Mouse (Mus musculus): ENCODE data around the gene Tspan9. TPM values are rescaled to one million over a fixed set of nuclear protein-coding genes. Genes with fewer than 3 reads are reported as not detected.

Tspan9 gene
- polyA plus RNA-seq, 1 experiment from 2014 or later = 71.7 TPM

DNA sequence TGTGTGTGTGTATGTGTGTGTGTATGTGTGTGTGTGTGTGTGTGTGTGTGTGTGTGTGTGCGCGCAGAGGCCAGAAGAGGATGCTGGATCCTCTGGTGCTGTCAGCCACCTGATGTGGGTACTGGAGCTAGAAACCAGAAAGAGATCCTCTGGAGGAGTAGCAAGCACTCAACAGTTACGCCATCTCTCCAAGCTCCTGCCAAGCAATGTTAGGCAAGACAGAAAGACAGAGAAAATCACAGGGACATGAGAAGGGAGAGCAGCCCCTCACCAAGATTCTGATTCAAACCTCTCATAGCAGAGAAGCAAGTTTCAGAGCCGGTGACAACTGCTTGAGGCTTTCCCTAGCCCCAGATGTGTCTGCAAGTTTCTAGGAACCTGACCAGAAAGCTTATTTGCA, 5.5 kb downstream of the Tspan9 start:
- Histone ChIP-seq H3K4me1 (ENCODE audit: control insufficient read depth, insufficient read depth, low read length) (peaks cover 7% of the 10 kb centered on the region), H3K27ac (replicated peaks; ENCODE audit: low read depth, low read length) (no peak overlapping the region), H3K4me2 (ENCODE audit: low read depth, low read length) (no peak overlapping the region), H3K27me3 (ENCODE audit: control insufficient read depth, insufficient read depth, low read length) (no peaks in the 10 kb centered on the region), H3K9ac (replicated peaks; ENCODE audit: low read length) (no peak overlapping the region), H3K4me3 (ENCODE audit: low read depth, low read length) (no peak overlapping the region), H3K9me3 (replicated peaks; ENCODE audit: control insufficient read depth, low read length) (no peaks in the 10 kb centered on the region), H3K36me3 (replicated peaks; ENCODE audit: control insufficient read depth, insufficient read depth, low read depth, low read length) (no peaks in the 10 kb centered on the region)
- DNase-seq (ENCODE audit: low spot score) = no peak
- WGBS = 93% methylated on average over 4 of the region's 4 CpGs
- ATAC-seq (replicated peaks; ENCODE audit: insufficient number of reproducible peaks, low FRiP score, low TSS enrichment, low read depth) = no peak

DNA sequence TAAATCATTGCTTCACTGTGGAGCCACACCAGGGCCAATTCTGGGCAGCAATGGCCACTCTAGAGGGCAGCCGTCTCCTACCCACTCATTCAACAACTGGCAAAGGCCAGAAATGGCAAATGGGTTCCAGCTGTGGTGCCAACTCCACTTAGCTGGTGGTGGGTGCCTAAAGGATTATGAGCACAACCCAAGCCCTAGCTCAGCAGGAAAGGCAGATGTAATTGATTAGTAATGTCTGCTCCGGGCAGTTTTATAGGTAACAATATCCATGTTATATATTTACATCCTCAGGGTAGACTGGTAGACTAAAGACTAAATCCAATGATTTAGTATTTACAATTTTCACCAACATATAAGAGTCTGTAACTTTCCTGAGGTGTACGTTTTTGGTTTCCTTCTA, 6.7 kb downstream of the Tspan9 start:
- peak; percentile 53 for DNase-seq (ENCODE audit: low spot score)
- Histone ChIP-seq H3K27ac (replicated peaks; ENCODE audit: low read depth, low read length) (no peak overlapping the region), H3K4me3 (ENCODE audit: low read depth, low read length) (no peak overlapping the region), H3K9me3 (replicated peaks; ENCODE audit: control insufficient read depth, low read length) (no peaks in the 10 kb centered on the region), H3K36me3 (replicated peaks; ENCODE audit: control insufficient read depth, insufficient read depth, low read depth, low read length) (no peaks in the 10 kb centered on the region), H3K4me1 (ENCODE audit: control insufficient read depth, insufficient read depth, low read length) (peaks cover 7% of the 10 kb centered on the region), H3K9ac (replicated peaks; ENCODE audit: low read length) (no peak overlapping the region), H3K4me2 (ENCODE audit: low read depth, low read length) (no peak overlapping the region), H3K27me3 (ENCODE audit: control insufficient read depth, insufficient read depth, low read length) (no peaks in the 10 kb centered on the region)
- 56% methylated on average over 3 of the region's 3 CpGs for WGBS
- ATAC-seq (replicated peaks; ENCODE audit: insufficient number of reproducible peaks, low FRiP score, low TSS enrichment, low read depth) = peak; percentile 24; the same call in 1 of the 2 replicates

DNA sequence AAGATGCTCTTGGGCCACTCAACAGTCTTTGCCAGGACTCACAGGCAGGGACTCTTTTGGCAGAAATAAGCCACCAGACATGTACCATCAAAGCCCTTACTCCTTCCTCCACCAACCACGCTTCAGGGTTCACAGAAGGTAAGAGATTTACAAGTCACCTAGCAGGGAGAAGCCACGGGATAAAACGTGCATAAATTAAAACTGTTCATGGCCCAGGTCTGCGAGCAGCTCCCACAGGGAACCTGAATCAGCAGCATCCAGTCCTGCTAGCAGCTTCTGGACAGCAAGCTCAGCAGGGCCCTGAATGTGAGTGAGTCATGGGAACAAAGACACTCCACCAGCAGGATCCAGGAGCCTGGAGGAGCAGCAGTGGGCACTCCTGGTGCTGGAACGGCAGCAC, 7.9 kb downstream of the Tspan9 start:
- H3K36me3 ChIP-seq (replicated peaks; ENCODE audit: control insufficient read depth, insufficient read depth, low read depth, low read length) = no peaks in the 10 kb centered on the region
- peak overlapping the region; percentile 18 for H3K9ac ChIP-seq (replicated peaks; ENCODE audit: low read length)
- H3K27ac ChIP-seq (replicated peaks; ENCODE audit: low read depth, low read length) = no peak overlapping the region
- no peaks in the 10 kb centered on the region for H3K27me3 ChIP-seq (ENCODE audit: control insufficient read depth, insufficient read depth, low read length)
- DNase-seq (ENCODE audit: low spot score) (no peak), ATAC-seq (replicated peaks; ENCODE audit: insufficient number of reproducible peaks, low FRiP score, low TSS enrichment, low read depth) (no peak)
- 51% methylated on average over 5 of the region's 5 CpGs for WGBS
- peaks cover 7% of the 10 kb centered on the region for H3K4me1 ChIP-seq (ENCODE audit: control insufficient read depth, insufficient read depth, low read length)
- H3K9me3 ChIP-seq (replicated peaks; ENCODE audit: control insufficient read depth, low read length) = no peaks in the 10 kb centered on the region
- no peak overlapping the region for H3K4me3 ChIP-seq (ENCODE audit: low read depth, low read length)
- H3K4me2 ChIP-seq (ENCODE audit: low read depth, low read length) = no peak overlapping the region

DNA sequence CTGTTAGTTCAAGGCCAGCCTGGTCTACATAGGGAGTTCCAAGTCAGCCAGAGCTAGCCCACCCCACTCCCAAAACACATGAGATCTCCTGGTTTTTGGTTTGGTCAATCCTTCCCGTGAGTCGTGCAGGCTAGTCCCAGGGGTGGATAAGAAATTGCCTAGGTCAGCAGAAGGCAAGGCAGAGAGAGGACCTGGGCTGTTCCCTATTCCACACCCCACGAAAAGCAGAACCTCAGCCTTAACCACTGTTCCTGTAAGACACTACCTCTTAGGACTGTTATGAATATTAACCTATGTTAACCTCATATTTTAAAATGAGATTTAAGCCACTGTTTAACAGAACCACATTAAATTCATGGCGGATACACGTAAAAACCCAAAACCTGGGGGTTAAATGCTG, 8.4 kb downstream of the Tspan9 start:
- H3K4me2 ChIP-seq (ENCODE audit: low read depth, low read length) = no peak overlapping the region
- no peak overlapping the region for H3K4me3 ChIP-seq (ENCODE audit: low read depth, low read length)
- H3K36me3 ChIP-seq (replicated peaks; ENCODE audit: control insufficient read depth, insufficient read depth, low read depth, low read length) = no peaks in the 10 kb centered on the region
- DNase-seq (ENCODE audit: low spot score) = no peak
- no peaks in the 10 kb centered on the region for H3K27me3 ChIP-seq (ENCODE audit: control insufficient read depth, insufficient read depth, low read length)
- H3K9ac ChIP-seq (replicated peaks; ENCODE audit: low read length) = no peak overlapping the region
- H3K27ac ChIP-seq (replicated peaks; ENCODE audit: low read depth, low read length) = no peak overlapping the region
- H3K4me1 ChIP-seq (ENCODE audit: control insufficient read depth, insufficient read depth, low read length) = peaks cover 7% of the 10 kb centered on the region
- ATAC-seq (replicated peaks; ENCODE audit: insufficient number of reproducible peaks, low FRiP score, low TSS enrichment, low read depth) = no peak
- no peaks in the 10 kb centered on the region for H3K9me3 ChIP-seq (replicated peaks; ENCODE audit: control insufficient read depth, low read length)
- WGBS = 68% methylated on average over 5 of the region's 5 CpGs

DNA sequence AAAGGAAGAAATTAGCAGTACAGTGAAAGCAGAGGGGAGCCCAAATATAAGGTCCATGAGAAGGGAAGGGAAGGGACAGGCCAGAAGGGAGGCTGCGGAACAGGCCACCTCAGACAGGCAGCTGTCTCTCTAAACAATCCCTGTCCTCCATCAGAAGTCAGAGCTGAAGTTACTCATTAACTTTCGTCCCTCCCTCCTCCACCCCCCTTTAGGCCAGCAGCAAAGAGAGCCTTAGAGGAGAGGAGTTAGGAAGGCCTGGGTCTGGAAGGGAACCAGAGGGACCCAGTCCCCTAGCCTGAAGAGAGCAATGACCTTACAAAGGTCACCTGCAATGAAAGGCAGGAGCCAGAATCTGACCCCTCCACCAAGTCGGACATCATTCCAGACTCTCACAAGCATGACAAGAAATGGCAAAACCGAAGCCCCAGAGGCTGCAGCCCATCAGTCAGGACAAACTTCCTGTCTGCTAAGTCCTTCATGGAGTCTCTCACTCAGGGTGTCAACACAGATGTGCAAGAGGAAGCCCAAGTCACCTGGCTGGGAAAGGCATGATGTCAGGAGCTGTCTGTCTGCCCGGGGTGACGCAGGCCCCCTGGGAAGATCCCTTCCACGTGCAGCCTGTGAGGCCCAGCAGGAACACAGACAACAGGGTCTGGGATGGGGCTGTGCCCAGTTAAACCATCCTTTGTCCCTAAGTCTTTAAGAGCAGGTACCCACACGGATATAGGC, 9.0 kb downstream of the Tspan9 start:
- no peak for DNase-seq (ENCODE audit: low spot score)
- peaks cover 7% of the 10 kb centered on the region for H3K4me1 ChIP-seq (ENCODE audit: control insufficient read depth, insufficient read depth, low read length)
- H3K27me3 ChIP-seq (ENCODE audit: control insufficient read depth, insufficient read depth, low read length) = no peaks in the 10 kb centered on the region
- ATAC-seq (replicated peaks; ENCODE audit: insufficient number of reproducible peaks, low FRiP score, low TSS enrichment, low read depth) = no peak
- H3K4me3 ChIP-seq (ENCODE audit: low read depth, low read length) = no peak overlapping the region
- H3K36me3 ChIP-seq (replicated peaks; ENCODE audit: control insufficient read depth, insufficient read depth, low read depth, low read length) = no peaks in the 10 kb centered on the region
- no peak overlapping the region for H3K4me2 ChIP-seq (ENCODE audit: low read depth, low read length)
- H3K27ac ChIP-seq (replicated peaks; ENCODE audit: low read depth, low read length) = peak overlapping the region; percentile 38; the same call in 1 of the 2 replicates
- WGBS = 27% methylated on average over 8 of the region's 8 CpGs
- H3K9me3 ChIP-seq (replicated peaks; ENCODE audit: control insufficient read depth, low read length) = no peaks in the 10 kb centered on the region
- H3K9ac ChIP-seq (replicated peaks; ENCODE audit: low read length) = peak overlapping the region; percentile 18; the same call in 1 of the 2 replicates

DNA sequence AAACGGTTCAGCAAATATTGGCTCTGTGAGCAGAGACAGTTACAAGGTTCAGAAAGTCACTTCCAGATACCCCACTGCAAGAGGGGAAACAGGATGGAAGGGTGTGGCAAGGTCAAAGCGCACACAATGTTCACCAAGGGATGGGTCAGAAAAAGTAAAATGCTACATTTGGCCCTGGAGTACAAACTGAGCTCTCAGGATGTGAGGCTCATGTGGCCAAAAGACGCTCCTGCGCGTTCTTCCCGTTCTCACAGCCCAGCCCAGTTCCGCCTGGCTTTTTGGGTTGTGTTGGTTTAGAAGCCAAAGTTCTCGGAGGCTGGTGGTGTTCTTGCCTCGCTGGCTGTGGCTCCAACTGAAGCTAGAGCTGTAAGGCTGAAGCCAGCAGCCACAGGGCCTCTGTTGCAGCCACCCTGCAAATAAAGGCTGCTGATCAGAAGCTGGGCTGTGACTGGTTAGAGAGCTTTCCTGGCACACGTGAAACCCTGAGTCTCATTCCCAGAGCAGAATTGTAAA, 9.7 kb downstream of the Tspan9 start:
- Histone ChIP-seq H3K36me3 (replicated peaks; ENCODE audit: control insufficient read depth, insufficient read depth, low read depth, low read length) (no peaks in the 10 kb centered on the region), H3K4me2 (ENCODE audit: low read depth, low read length) (no peak overlapping the region), H3K9me3 (replicated peaks; ENCODE audit: control insufficient read depth, low read length) (no peaks in the 10 kb centered on the region), H3K4me3 (ENCODE audit: low read depth, low read length) (no peak overlapping the region), H3K9ac (replicated peaks; ENCODE audit: low read length) (peak overlapping the region; percentile 18; the same call in 1 of the 2 replicates), H3K27me3 (ENCODE audit: control insufficient read depth, insufficient read depth, low read length) (no peaks in the 10 kb centered on the region), H3K4me1 (ENCODE audit: control insufficient read depth, insufficient read depth, low read length) (peaks cover 7% of the 10 kb centered on the region), H3K27ac (replicated peaks; ENCODE audit: low read depth, low read length) (no peak overlapping the region; the same call in 1 of the 2 replicates)
- ATAC-seq (replicated peaks; ENCODE audit: insufficient number of reproducible peaks, low FRiP score, low TSS enrichment, low read depth) = no peak
- WGBS = 65% methylated on average over 10 of the region's 10 CpGs
- DNase-seq (ENCODE audit: low spot score) = no peak

DNA sequence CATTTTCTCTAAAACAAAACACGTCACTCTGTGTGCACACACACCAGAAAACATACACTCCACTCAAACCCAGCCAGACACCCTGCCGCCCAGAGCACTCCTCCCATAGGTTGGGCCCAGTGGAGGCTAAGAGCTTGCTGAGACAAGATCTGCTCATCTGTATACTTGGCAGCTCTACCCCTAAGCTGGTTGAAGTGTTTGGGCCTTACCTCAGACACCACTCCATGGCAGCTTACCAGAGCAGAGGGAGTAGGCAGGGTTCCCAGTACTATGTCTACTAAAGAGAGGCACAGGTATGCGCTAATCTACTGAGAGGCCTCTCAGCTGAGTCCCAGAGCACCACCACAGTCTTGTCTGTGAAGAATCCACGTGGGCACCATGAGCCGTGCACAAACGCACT, 10.8 kb downstream of the Tspan9 start:
- WGBS = 87% methylated on average over 6 of the region's 6 CpGs
- Histone ChIP-seq H3K27me3 (ENCODE audit: control insufficient read depth, insufficient read depth, low read length) (no peaks in the 10 kb centered on the region), H3K27ac (replicated peaks; ENCODE audit: low read depth, low read length) (no peak overlapping the region), H3K9me3 (replicated peaks; ENCODE audit: control insufficient read depth, low read length) (no peaks in the 10 kb centered on the region), H3K4me3 (ENCODE audit: low read depth, low read length) (no peak overlapping the region), H3K4me1 (ENCODE audit: control insufficient read depth, insufficient read depth, low read length) (peaks cover 7% of the 10 kb centered on the region), H3K4me2 (ENCODE audit: low read depth, low read length) (no peak overlapping the region), H3K9ac (replicated peaks; ENCODE audit: low read length) (no peak overlapping the region), H3K36me3 (replicated peaks; ENCODE audit: control insufficient read depth, insufficient read depth, low read depth, low read length) (no peaks in the 10 kb centered on the region)
- ATAC-seq (replicated peaks; ENCODE audit: insufficient number of reproducible peaks, low FRiP score, low TSS enrichment, low read depth) = no peak
- no peak for DNase-seq (ENCODE audit: low spot score)

DNA sequence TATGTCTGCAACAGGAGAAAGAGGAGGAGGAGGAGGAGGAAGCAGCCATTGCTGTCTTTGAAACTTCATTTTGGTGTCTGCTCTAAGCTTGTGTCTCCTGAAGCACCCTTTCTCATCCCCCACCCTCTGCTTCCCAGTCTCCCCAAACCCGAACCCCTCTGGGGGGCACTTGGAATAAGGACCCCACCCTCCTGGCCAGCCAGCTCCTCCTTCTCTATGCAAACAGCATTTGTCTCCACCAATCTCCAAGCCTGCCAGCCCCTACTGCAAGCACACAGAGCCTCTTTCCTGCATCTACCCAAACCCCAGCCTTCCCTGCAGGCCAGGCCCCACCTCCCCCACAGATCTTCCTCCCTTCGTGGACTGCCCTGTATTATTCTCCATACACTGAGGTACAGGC, 12.0 kb downstream of the Tspan9 start:
- no peak overlapping the region for H3K4me2 ChIP-seq (ENCODE audit: low read depth, low read length)
- WGBS = 39% methylated on average over 2 of the region's 2 CpGs
- H3K4me3 ChIP-seq (ENCODE audit: low read depth, low read length) = no peak overlapping the region
- H3K9ac ChIP-seq (replicated peaks; ENCODE audit: low read length) = no peak overlapping the region
- H3K27ac ChIP-seq (replicated peaks; ENCODE audit: low read depth, low read length) = no peak overlapping the region
- no peaks in the 10 kb centered on the region for H3K9me3 ChIP-seq (replicated peaks; ENCODE audit: control insufficient read depth, low read length)
- DNase-seq (ENCODE audit: low spot score) (no peak), ATAC-seq (replicated peaks; ENCODE audit: insufficient number of reproducible peaks, low FRiP score, low TSS enrichment, low read depth) (no peak)
- no peaks in the 10 kb centered on the region for H3K36me3 ChIP-seq (replicated peaks; ENCODE audit: control insufficient read depth, insufficient read depth, low read depth, low read length)
- no peaks in the 10 kb centered on the region for H3K27me3 ChIP-seq (ENCODE audit: control insufficient read depth, insufficient read depth, low read length)
- peaks cover 5% of the 10 kb centered on the region for H3K4me1 ChIP-seq (ENCODE audit: control insufficient read depth, insufficient read depth, low read length)
